Mouse (Mus musculus): ENCODE results near the gene Col3a1. TPM values are rescaled to one million over a fixed set of nuclear protein-coding genes. Genes with fewer than 3 reads are reported as not detected.

The Col3a1 gene
- polyA plus RNA-seq, 1 experiment from 2014 or later = 499 TPM

Small RNAs within 50 kb of the gene (microRNA-seq; reads per million reads assigned to microRNA genes)
- gene Gm47302 = not detected

Other genes starting within 250 kb of the Col3a1 start
- 26.9 and 28.1 TPM in 2 replicates for gene Col5a2, start 191.7 kb downstream of the Col3a1 start, polyA plus RNA-seq (2016; fragmentation: Nextera tagmentation; extraction: Ambion mirVana)